Mouse (Mus musculus): ENCODE results near the gene Grm4.

Grm4 gene

DNA sequence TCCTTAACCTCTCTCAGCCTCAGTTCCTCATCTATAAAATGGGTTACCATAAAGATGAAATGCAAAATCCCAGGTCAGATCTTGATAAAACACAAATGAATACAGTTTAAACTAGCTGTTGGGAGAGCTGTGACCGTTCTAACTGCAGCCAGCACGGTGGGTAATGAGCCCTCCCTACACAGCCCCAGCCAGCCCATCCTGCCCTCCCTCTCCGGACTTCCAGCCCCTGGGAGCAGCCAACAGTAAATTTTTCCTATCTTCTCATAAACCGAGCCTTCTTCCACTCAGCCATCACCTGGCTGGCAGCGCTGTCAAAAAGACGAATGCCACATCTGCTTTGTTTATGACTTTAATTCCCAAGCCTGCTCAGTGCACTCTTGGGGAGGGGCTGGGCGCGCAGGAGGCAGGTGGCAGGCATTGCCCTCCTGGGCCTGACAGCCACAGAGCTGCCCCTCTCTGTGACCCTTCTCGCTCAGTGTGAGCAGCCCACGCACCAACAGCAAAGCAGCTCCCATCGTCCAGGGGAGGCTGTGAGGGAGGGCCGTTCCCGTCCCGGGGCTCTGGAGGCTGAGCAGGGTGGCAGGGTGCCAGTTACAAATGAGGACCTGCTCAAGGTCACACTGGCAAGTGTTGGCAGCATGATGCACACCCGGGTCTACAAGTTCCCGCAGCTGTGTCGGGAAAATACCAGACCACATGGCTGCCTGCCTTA is 75.7 kb downstream of the Grm4 start:
- in situ Hi-C loops (cut with MseI, MboI) = no loop called here

- in situ Hi-C loops (cut with MseI, MboI) = no loop called here
Measured at GRCm38 (mm10) chr17:27442538-27443113, 78.6 kb downstream of the Grm4 start.

- in situ Hi-C loops (cut with MseI, MboI) = no loop called here
Measured at GRCm38 (mm10) chr17:27441778-27442177, 79.4 kb downstream of the Grm4 start.

- in situ Hi-C loops (cut with MseI, MboI) = no loop called here
Measured at GRCm38 (mm10) chr17:27435799-27436198, 85.4 kb downstream of the Grm4 start.

DNA sequence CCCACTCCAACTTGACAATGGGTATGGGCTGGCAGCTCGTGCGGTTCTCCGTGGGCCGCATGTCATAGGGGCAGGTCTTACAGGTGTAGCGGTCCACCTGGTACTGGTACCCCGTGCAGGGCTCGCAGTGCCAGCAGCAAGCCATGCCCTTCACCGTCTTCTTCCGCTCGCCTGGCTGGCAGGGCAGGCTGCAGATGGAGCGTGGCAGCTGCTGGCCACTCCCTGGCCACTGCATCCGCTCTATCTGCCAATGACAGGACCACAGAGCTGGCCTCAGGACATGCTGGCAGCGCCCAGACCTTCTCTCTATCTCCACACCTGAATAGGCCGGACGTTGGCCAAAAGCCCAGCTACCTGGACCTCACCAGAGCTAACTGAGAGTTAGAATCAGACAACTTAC is 86.0 kb downstream of the Grm4 start:
- in situ Hi-C loops (cut with MseI, MboI) = no loop called here

DNA sequence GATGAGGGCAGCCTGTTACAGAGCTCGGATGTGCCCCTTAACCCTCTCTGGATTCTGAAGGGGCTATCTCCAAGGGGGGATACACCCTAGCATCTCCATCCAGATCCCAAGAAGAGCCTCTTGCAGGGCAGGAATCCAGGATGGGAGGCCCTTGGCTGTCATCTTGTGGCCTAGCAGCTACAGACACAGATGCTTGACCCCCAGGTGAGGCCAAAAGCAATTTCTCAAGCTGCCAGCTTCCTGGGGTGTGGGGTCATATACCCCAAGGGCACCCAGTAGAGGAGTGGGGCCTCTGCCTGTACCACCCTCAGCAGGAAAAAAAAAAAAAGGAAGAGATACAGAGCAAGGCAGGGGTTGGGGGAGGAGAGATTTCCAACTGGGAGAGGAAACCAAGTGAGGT is 87.1 kb downstream of the Grm4 start:
- in situ Hi-C loops (cut with MseI, MboI) = no loop called here

DNA sequence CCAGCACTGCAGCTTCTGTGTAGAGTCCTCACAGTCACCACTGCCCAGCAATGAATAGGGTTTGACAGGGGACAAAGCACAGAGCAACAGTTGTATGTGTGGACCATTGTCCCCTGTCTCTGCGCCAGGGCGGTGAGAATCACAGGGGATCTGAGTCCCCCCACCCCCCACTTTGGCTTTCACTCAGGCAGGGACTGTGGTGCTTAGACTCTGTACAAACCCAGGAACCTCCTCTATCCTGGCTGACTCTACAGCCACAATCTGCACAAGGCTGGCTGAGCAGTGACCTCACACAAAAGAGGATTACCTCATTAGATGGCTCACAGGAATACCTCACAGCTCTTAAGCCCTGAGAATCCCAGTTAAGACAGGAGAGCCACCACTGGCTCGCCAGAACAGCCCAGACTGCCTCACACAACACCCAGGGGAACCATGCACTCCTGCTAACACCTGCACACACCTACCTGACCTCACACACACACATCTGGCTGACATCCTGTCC is 88.0 kb downstream of the Grm4 start:
- in situ Hi-C loops (cut with MseI, MboI) = no loop called here

DNA sequence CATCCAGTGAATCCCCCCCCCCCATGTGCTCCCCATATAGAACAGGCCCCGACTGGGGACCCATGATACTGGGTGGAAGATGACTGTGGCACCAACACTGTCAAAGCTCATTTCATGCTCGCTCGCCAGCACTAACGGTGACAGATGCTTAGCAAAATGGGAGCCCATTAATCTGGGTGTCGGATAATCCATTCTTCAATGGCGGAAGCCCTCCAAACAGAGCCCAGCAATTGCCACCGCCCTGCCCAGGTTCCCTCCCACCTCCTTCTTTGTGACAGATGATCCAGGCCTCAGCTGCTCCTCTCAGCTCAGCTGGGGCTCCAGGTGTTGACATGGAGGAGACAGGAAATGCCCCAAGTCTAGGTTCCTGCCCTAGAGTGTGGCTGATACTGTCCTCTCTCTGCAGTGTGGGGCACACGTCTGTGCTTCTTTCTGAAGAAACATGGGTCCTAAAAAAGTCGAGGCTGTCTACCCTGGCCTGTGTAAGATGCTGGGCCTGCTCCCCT is 89.0 kb downstream of the Grm4 start:
- in situ Hi-C loops (cut with MseI, MboI) = no loop called here

- in situ Hi-C loops (cut with MseI, MboI) = no loop called here
Measured at GRCm38 (mm10) chr17:27431049-27431839, 90.0 kb downstream of the Grm4 start.

DNA sequence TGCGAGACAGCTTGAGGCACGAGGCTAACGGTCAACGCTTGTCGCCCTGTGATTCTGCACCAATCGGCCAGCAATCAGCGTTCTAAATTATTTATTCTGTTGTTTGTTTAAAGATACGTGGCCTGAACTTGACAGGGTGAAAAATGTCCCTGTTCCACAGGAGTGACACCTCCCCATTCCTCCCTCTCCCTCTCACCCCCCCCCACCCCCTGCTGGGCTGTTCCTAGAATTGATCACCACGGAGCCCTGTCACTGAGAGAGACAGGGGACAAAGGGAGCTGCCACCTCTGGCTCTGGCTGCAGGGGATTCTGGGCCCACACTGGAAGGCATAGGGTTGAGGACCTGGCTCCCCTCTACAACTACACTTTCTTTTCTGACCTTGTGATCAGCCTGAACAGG is 91.4 kb downstream of the Grm4 start:
- in situ Hi-C loops (cut with MseI, MboI) = no loop called here

DNA sequence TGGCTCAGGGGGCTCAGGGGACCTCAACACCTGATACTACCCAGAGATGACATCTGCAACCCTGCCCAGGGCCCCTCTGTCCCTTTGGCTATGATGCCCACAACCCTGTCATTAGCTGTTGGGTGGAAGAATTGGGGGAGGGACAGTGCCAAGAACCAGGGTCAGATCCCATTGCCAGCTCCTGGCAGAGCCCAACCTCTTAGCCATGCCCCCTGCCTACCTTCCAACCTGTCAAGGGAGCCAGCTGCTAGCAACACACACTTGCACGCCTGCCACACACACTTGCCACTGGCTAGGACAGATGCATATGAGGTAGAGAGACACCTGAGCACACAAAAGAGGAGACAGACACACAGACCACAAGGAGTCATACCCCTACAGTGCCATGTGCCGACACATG is 96.2 kb downstream of the Grm4 start:
- in situ Hi-C loops (cut with MseI, MboI) = no loop called here

DNA sequence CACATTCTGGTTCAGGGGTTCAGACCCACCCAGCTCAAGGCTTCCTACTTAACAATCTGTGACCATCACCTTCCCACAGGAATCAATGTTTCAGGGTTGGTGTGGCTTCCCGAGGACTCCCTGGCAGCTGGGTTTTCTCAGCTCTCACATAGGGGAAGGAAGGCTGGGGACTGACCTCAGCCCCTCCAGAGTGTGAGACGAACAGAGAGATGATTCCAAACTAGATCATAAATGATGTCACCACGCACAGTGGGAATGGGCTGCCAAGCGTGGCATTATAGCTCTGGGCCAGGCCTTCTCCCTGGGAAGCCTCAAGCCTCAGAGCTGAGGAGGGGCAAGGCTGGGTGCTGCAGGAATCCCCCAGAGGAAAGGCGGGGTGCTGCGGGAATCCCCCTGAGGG is 96.8 kb downstream of the Grm4 start:
- in situ Hi-C loops (cut with MseI, MboI) = no loop called here

DNA sequence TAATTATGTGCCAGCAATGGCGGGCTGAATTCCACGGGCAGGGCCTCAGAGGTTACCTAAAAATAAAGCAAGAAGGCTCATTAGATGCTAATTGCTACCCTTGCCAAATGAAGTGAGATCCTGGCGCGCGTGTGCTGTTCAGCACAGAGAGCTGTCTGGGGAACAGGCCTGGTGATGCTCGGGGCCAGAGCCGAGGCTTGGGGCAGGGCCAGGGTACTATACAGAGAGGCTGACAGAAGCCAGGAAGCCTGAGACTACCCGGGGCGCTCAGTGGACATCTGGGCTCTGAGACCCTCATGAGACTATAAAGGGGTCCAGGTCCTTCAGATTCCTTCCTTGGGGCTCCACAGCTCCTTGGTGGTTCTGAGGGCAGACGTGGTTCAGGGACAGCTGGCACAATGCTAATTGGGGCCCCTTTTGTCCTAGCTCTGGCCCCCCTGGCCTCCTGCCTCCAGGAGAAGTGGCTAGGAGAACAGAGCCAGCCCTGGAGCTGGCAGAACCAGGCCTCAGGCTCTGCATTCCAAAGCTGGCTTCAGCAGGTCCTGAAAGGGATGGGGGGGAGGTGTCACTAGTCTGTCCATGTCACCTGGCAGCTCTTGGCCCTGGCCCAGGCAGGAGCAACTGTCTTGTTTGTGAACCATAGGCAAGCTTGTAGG is 98.3 kb downstream of the Grm4 start:
- in situ Hi-C loops (cut with MseI, MboI) = no loop called here

- in situ Hi-C loops (cut with MseI, MboI) = no loop called here
Measured at GRCm38 (mm10) chr17:27422371-27422725, 98.9 kb downstream of the Grm4 start.

- in situ Hi-C loops (cut with MseI, MboI) = no loop called here
Measured at GRCm38 (mm10) chr17:27421837-27422236, 99.4 kb downstream of the Grm4 start.

- in situ Hi-C loops (cut with MseI, MboI) = no loop called here
Measured at GRCm38 (mm10) chr17:27409006-27409405, 112.2 kb downstream of the Grm4 start.

DNA sequence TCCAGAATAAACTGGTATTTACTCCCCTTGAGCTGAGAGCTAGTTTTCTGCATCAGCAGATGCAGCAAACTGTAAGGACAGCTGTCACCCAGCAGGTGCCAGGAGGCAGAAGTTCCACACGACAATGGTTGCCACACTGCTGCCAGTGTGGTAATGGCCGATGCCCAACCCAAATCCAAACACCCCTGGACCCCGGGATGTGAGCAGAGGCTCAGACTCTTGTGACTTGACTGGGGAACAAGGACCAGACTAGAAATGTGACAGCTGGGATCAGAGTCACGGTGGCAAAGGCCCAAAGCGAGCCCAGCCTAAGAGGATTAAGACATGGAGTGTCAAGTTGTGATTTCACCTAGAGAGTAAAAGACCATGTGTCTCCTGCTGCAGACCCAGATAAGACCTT is 112.7 kb downstream of the Grm4 start:
- in situ Hi-C loops (cut with MseI, MboI) = no loop called here

GRCm38 (mm10) chr17:27406956-27407355 is 114.2 kb downstream of the Grm4 start:
- in situ Hi-C loops (cut with MseI, MboI) = no loop called here

DNA sequence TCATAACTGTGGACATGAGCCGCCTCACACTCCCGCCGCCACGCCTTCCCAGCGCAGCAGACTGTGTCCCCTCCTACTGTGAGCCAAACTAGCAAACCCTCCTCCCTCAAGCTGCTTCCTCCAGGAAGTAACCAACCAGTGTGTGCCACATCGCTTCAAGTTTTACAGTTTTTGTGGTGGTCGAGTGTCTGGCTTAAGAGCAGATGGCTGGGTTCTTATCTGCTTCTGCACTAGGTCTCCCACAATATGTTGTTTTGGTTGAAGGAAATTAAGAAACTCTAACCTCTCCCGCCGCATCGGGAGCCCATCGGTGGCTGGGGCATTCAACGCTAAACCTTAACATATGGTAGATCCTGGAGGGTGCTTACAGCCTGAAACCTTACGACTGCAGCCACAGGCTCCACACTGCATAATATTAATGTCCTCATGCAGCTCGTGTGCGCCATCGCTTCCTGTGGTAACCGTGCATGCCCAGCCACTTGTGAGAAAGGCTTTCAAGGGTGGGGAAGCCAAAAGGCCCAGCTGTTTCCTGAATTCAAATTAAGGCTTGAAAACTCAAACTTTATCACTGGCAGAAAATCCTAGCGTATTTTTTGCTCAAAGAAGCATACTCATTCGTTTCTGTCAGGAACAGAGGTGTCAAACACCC is 115.7 kb downstream of the Grm4 start:
- in situ Hi-C loops (cut with MseI, MboI) = no loop called here

- in situ Hi-C loops (cut with MseI, MboI) = no loop called here
Measured at GRCm38 (mm10) chr17:27401200-27401599, 120.0 kb downstream of the Grm4 start.

GRCm38 (mm10) chr17:27393931-27394330 is 127.3 kb downstream of the Grm4 start:
- in situ Hi-C loops (cut with MseI, MboI) = no loop called here

GRCm38 (mm10) chr17:27393432-27393831 is 127.8 kb downstream of the Grm4 start:
- in situ Hi-C loops (cut with MseI, MboI) = no loop called here

All from mouse trophoblast stem cell (cell line).